Mouse (Mus musculus) liver, adult 2 months (tissue): ENCODE data around the gene Zc4h2.

Experiments
- CTCF ChIP-seq: fragments of 200-500 bp; IDR thresholded peaks from 2 replicates; pipeline ENCODE4 v1.5.1; 2011; ENCODE audit warnings: low read depth, low read length, control low read depth
- POLR2A ChIP-seq: fragments of 200-500 bp; IDR thresholded peaks from 2 replicates; pipeline ENCODE4 v1.6.1; 2011; ENCODE audit warnings: low read length, control low read depth; ENCODE audit not compliant: insufficient read depth; ENCODE audit errors: extremely low read depth

GRCm38 (mm10) chrX:95682206-95682605 is 23.9 kb upstream of the Zc4h2 start:
- TF ChIP-seq CTCF (no peak), POLR2A (no peak)
